8 mouse cellular contexts compared by ENCODE assay signal in the genomic region with DNA sequence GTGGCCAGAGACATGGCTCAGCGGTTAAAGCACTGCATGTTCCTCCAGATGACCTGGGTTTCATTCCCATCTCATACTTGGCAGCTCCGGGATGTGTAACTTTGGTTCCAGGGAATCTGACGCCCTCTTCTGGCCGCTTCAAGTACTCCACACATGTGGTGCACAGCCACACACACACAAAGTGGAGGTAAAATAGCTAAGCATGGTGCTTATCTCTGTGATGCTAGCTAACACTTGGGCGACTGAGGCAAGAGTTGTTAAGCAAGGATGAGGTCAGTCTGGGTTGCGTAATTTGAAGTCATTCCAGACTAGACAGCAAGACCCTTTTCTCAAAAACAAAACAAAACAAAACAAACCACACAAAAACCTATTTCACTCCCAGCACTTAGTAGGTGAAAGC. TPM values are rescaled to one million over a fixed set of nuclear protein-coding genes. Genes with fewer than 3 reads are reported as not detected.
DNase-seq lines count a peak whose midpoint lies in the region; ATAC-seq and TF ChIP-seq lines count a peak whose summit lies in the region.
"Had no signal": no experiment of that assay in that cellular context is flagged by ENCODE, and none has a peak within 500 bp of the region (broad histone marks: within the 10 kb centered on the region; RNA-seq: fewer than 3 reads in every experiment).

No protein-coding gene starts in this region.

- in situ Hi-C loops in CH12.LX (cut with MboI; ENCODE audit: low pct_ligation_motif_present, low pct_unique_long_range_greater_than_20kb, low sequenced_read_pairs) = no loop called here

- no peaks in the 10 kb centered on the region for H3K79me2 ChIP-seq in CH12.LX (replicated peaks; ENCODE audit: control insufficient read depth, extremely low read depth, insufficient read depth, poor library complexity, severe bottlenecking)

- no peak for TF ChIP-seq RAD21 in CH12.LX (IDR thresholded peaks at IDR 0.05; ENCODE audit: low read depth, low read length)

- dilution Hi-C loops in CH12.LX (cut with MboI; ENCODE audit: extremely low pct_ligation_motif_present, extremely low pct_unique_long_range_greater_than_20kb, low sequenced_read_pairs) = no loop called here

- DNase-seq in CH12.LX (ENCODE audit: extremely low read depth) (no peak), ES-CJ7 (ENCODE audit: low read depth, low spot score) (peak; percentile 58)
- peak; percentile 40 for DNase-seq in lung, postnatal 10 days
- DNase-seq in gastrocnemius, postnatal 36 days = no peak
- no peak for DNase-seq in left cerebral cortex, postnatal 14 days (ENCODE audit: low spot score in 2 of 2)

- TF ChIP-seq POLR2A in CH12.LX (IDR thresholded peaks at IDR 0.05; ENCODE audit: low read depth, low read length) = no peak

- H3K27me3 ChIP-seq in intestine, postnatal 0 days (replicated peaks; ENCODE audit: control insufficient read depth, insufficient read depth, low read length) = no peaks in the 10 kb centered on the region
- H3K27me3 ChIP-seq in intestine, embryonic 15.5 days (replicated peaks) = no peaks in the 10 kb centered on the region
- H3K27me3 ChIP-seq in CH12.LX (replicated peaks) = peaks cover 47% of the 10 kb centered on the region

- peaks cover 11% of the 10 kb centered on the region for H3K4me1 ChIP-seq in intestine, postnatal 0 days (replicated peaks; ENCODE audit: control insufficient read depth, insufficient read depth, low read length)
- H3K4me1 ChIP-seq in intestine, embryonic 15.5 days (replicated peaks) = peaks cover 31% of the 10 kb centered on the region
- peaks cover 2 to 48% of the 10 kb centered on the region in 2 experiments for H3K4me1 ChIP-seq in CH12.LX (ENCODE audit: control insufficient read depth in 1 of 2, insufficient read depth in 2 of 2)

- H3K36me3 ChIP-seq in intestine, postnatal 0 days (ENCODE audit: control insufficient read depth, insufficient read depth) = no peaks in the 10 kb centered on the region
- H3K36me3 ChIP-seq in intestine, embryonic 15.5 days = no peaks in the 10 kb centered on the region
- no peaks in the 10 kb centered on the region for H3K36me3 ChIP-seq in CH12.LX (replicated peaks in 1 of 2; ENCODE audit: control insufficient read depth in 1 of 2, insufficient read depth in 1 of 2, low read length in 1 of 2)
- H3K36me3 ChIP-seq: hindbrain, embryonic 15.5 days had no signal

- 82% methylated on average over 6 of the region's 6 CpGs for WGBS in intestine, postnatal 0 days
- 90% methylated on average over 6 of the region's 6 CpGs for WGBS in intestine, embryonic 15.5 days

- intact Hi-C loops in gastrocnemius, postnatal 36 days (cut with DNase I) = no loop called here
- intact Hi-C loops in left cerebral cortex, postnatal 14 days (cut with DNase I) = no loop called here

- H3K9me3 ChIP-seq in intestine, postnatal 0 days (ENCODE audit: control insufficient read depth) = no peaks in the 10 kb centered on the region
- no peaks in the 10 kb centered on the region for H3K9me3 ChIP-seq in intestine, embryonic 15.5 days
- H3K9me3 ChIP-seq in CH12.LX (replicated peaks; ENCODE audit: low read length) = peaks cover 7% of the 10 kb centered on the region
- H3K9me3 ChIP-seq: hindbrain, embryonic 15.5 days had no signal

- H3K4me2 ChIP-seq in intestine, postnatal 0 days (replicated peaks; ENCODE audit: low read depth) = no peak overlapping the region
- no peak overlapping the region for H3K4me2 ChIP-seq in intestine, embryonic 15.5 days (replicated peaks)
- H3K4me2 ChIP-seq in CH12.LX (ENCODE audit: insufficient read depth, low read depth, poor library complexity, severe bottlenecking) = no peak overlapping the region

- no peak overlapping the region for H3K27ac ChIP-seq in intestine, postnatal 0 days (ENCODE audit: low read depth, low read length)
- no peak overlapping the region for H3K27ac ChIP-seq in intestine, embryonic 15.5 days
- H3K27ac ChIP-seq in CH12.LX (ENCODE audit: insufficient read depth, low read depth) = no peak overlapping the region
- H3K27ac ChIP-seq: hindbrain, embryonic 15.5 days had no signal

- ATAC-seq in intestine, postnatal 0 days = no peak
- ATAC-seq in intestine, embryonic 15.5 days = no peak

- peak; percentile 60 for TF ChIP-seq CTCF in intestine, postnatal 0 days (IDR thresholded peaks at IDR 0.05; ENCODE audit: low read depth)
- TF ChIP-seq CTCF in CH12.LX (conservative IDR thresholded peaks at IDR 0.05 in 1 of 2, IDR thresholded peaks at IDR 0.05 in 1 of 2; ENCODE audit: low read depth in 2 of 2, low read length in 2 of 2) = peak; percentile 14 to 26; a peak in 2 of 4 replicates

- TF ChIP-seq EP300 in CH12.LX (IDR thresholded peaks at IDR 0.05; ENCODE audit: low read length) = no peak

- no peak overlapping the region for H3K4me3 ChIP-seq in intestine, postnatal 0 days (ENCODE audit: low read depth, low read length)
- H3K4me3 ChIP-seq in intestine, embryonic 15.5 days (replicated peaks) = no peak overlapping the region
- H3K4me3 ChIP-seq in CH12.LX (replicated peaks in 1 of 3; ENCODE audit: low read depth in 2 of 3, low read length in 2 of 3, poor library complexity in 1 of 3) = no peak overlapping the region

- H3K9ac ChIP-seq in intestine, postnatal 0 days (ENCODE audit: low read depth, low read length) = no peak overlapping the region
- no peak overlapping the region for H3K9ac ChIP-seq in intestine, embryonic 15.5 days
- H3K9ac ChIP-seq in CH12.LX (ENCODE audit: insufficient read depth, low read depth) = no peak overlapping the region

TF ChIP-seq in CH12.LX, 34 proteins besides CTCF, POLR2A, EP300 and RAD21:
- no peak for TF ChIP-seq RCOR1 (conservative IDR thresholded peaks at IDR 0.05; ENCODE audit: low read depth, low read length)
TF ChIP-seq in CH12.LX: peak in this region for 0.

RNA-seq across cellular contexts. Expression of gene Lrp4, which starts 2.8 kb away (rescaled TPM):
- 4.9 and 5.4 TPM in 2 replicates for polyA plus RNA-seq in intestine, postnatal 0 days (2015; fragmentation: Nextera tagmentation; extraction: Ambion mirVana)
- 8.7 and 9.2 TPM in 2 replicates for polyA plus RNA-seq in intestine, embryonic 15.5 days (2015; fragmentation: Nextera tagmentation; extraction: Ambion mirVana)
- total RNA-seq in CH12.LX (2012; rRNA removed) (2.5 and 5.9 TPM in 2 replicates), CH12.LX (2014; rRNA removed) (0.78 and 0.91 TPM in 2 replicates)
- polyA plus RNA-seq in CH12.LX (2012; ENCODE audit: insufficient read length, low read depth) = 0.72 and 1.0 TPM in 2 replicates
- total RNA-seq in gastrocnemius, postnatal 36 days (2021) = 1 to 10 TPM; 7.2 to 7.3 TPM
- total RNA-seq in left cerebral cortex, postnatal 14 days (2021) = 10 to 100 TPM; 27.2 to 28.2 TPM

RNA-seq across cellular contexts. Expression of gene 1110051M20Rik, which starts 15.6 kb away (rescaled TPM):
- polyA plus RNA-seq in intestine, postnatal 0 days (2015; fragmentation: Nextera tagmentation; extraction: Ambion mirVana) = 13.5 and 15.6 TPM in 2 replicates
- polyA plus RNA-seq in intestine, embryonic 15.5 days (2015; fragmentation: Nextera tagmentation; extraction: Ambion mirVana) = 36.3 and 38.6 TPM in 2 replicates
- total RNA-seq in CH12.LX (2012; rRNA removed) (23.3 and 26.2 TPM in 2 replicates), CH12.LX (2014; rRNA removed) (28.7 and 34.0 TPM in 2 replicates)
- 19.5 and 21.1 TPM in 2 replicates for polyA plus RNA-seq in CH12.LX (2012; ENCODE audit: insufficient read length, low read depth)
- 10 to 100 TPM; 12.3 to 12.6 TPM for total RNA-seq in gastrocnemius, postnatal 36 days (2021)
- total RNA-seq in left cerebral cortex, postnatal 14 days (2021) = 10 to 100 TPM; 84.7 to 89.4 TPM

Comparison
In these comparisons a context has a peak if more than half of its experiments do, and no peak if none do; other contexts are left out.
1. DNase-seq: peak in ES-CJ7 (single experiment) and lung, postnatal 10 days (single experiment); none in CH12.LX (single experiment), gastrocnemius, postnatal 36 days (0 of 2) and left cerebral cortex, postnatal 14 days (0 of 2).